Mouse (Mus musculus) midbrain, embryonic 12.5 days (tissue): ENCODE measurements around the gene Bmt2. TPM values are rescaled to one million over a fixed set of nuclear protein-coding genes. Genes with fewer than 3 reads are reported as not detected.

Experiments used
- ATAC-seq: fragments of 200-750 bp; cut with Nextera tagmentation; 2 replicates; pipeline ENCODE4 v1.8.0; 2017; ENCODE audit warnings: low read depth, moderate TSS enrichment, moderate library complexity; ENCODE audit not compliant: low FRiP score
- H3K27ac ChIP-seq: fragments of 300-500 bp; sonication (generic); replicated peaks from 2 replicates; pipeline ENCODE4 v1.5.1; 2016; ENCODE audit warnings: mild to moderate bottlenecking
- H3K27me3 ChIP-seq: fragments of 300-500 bp; sonication (generic); 2 replicates; pipeline ENCODE4 v1.6.1; 2016; ENCODE audit warnings: mild to moderate bottlenecking
- H3K36me3 ChIP-seq: fragments of 300-500 bp; sonication (generic); 2 replicates; pipeline ENCODE4 v1.6.1; 2016
- H3K4me1 ChIP-seq: fragments of 300-500 bp; sonication (generic); 2 replicates; pipeline ENCODE4 v1.6.1; 2016
- H3K4me2 ChIP-seq: fragments of 300-500 bp; sonication (generic); replicated peaks from 2 replicates; pipeline ENCODE4 v1.6.1; 2016; ENCODE audit warnings: mild to moderate bottlenecking, moderate library complexity
- H3K4me3 ChIP-seq: fragments of 300-500 bp; sonication (generic); 2 replicates; pipeline ENCODE4 v1.5.1; 2016; ENCODE audit warnings: mild to moderate bottlenecking
- H3K9ac ChIP-seq: fragments of 300-500 bp; sonication (generic); replicated peaks from 2 replicates; pipeline ENCODE4 v1.6.1; 2016; ENCODE audit warnings: mild to moderate bottlenecking, moderate library complexity
- H3K9me3 ChIP-seq: fragments of 300-500 bp; sonication (generic); 2 replicates; pipeline ENCODE4 v1.6.1; 2016; ENCODE audit warnings: mild to moderate bottlenecking
- WGBS: fragments of 180-500 bp; shearing (Covaris S2); methylation state at CpG from one replicate; pipeline ENCODE4 v1.1.7; 2016; 5-methylcytosine and 5-hydroxymethylcytosine counted together
- polyA plus RNA-seq: library from polyadenylated mRNA; unstranded; fragments of >200 nt; fragmentation: Nextera tagmentation; extraction: Ambion mirVana; gene quantifications from 2 replicates; pipeline ENCODE4 v1.2.1, GENCODE M21; 2016

Gene Bmt2
- polyA plus RNA-seq, 1 experiment from 2014 or later: 27.2 TPM

DNA sequence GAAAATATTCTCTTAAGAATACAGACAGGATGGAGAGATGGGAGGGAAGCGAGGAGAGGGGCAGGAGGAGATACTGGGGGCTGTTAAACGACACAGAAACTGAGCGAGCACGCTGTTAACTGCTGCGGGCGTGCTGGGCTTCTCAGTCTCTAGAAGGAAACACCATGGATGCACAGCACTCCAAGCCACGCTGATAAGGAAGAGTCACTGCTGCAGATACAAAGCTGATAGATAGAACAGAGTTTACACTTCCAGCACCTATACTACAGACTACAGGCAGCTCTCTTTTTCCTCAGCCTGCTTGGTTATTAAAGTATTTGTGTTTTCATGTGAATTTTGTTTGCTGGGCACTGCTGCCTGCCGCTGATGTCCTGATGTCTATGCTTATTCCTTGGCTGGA, 91.6 kb downstream of the Bmt2 start:
- H3K9ac ChIP-seq: no peak overlapping the region
- no peak overlapping the region for H3K27ac ChIP-seq
- H3K4me1 ChIP-seq: no peaks in the 10 kb centered on the region
- no peaks in the 10 kb centered on the region for H3K9me3 ChIP-seq
- peaks cover 34% of the 10 kb centered on the region for H3K36me3 ChIP-seq
- no peak overlapping the region for H3K4me3 ChIP-seq
- no peak for ATAC-seq
- WGBS: 87% methylated on average over 8 of the region's 8 CpGs
- H3K27me3 ChIP-seq: no peaks in the 10 kb centered on the region
- H3K4me2 ChIP-seq: no peak overlapping the region

DNA sequence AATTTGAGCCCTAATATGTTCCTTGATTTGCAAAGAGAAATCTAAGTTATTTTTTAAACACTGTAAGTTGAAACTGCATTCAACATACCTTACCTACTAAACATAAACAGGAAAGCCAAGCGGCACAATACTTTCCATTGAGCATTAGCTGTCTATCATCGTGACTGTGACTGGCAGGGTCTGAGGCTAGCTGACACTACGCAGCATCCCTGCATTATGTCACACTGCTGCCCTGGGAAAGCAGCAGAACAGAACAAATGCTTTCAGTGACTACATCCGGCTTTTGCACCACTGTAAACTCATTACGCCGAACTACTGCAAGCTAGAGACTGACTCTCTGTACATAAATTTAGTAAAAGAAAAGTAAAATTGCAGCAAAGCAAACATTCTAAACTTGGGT, 93.0 kb downstream of the Bmt2 start:
- no peak overlapping the region for H3K4me3 ChIP-seq

DNA sequence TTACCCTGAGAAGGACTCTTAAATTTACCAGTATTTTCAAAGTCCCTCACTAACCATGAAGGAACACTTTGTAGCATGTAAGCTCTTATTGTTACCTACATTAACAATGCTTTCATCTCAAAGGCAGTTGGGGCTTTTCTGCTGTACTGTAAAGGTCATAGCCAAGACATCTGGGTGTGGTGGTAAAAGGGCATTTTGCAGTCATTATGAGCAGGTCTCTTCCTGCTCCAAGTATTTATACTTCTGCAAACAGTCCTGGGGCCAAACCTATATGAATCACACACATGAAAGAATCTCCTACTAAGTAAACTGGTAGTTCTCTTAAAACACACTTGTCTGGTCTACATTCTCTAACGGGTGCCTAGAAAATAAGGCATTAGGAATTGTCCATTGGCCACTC, 95.7 kb downstream of the Bmt2 start:
- WGBS: 92% methylated on average over 1 of the region's 1 CpGs
- H3K4me3 ChIP-seq: no peak overlapping the region
- peaks cover 26% of the 10 kb centered on the region for H3K36me3 ChIP-seq
- H3K4me2 ChIP-seq: no peak overlapping the region
- H3K9me3 ChIP-seq: no peaks in the 10 kb centered on the region
- no peaks in the 10 kb centered on the region for H3K27me3 ChIP-seq
- no peak for ATAC-seq
- no peak overlapping the region for H3K9ac ChIP-seq
- no peaks in the 10 kb centered on the region for H3K4me1 ChIP-seq
- no peak overlapping the region for H3K27ac ChIP-seq

More for the DNA sequence above, 93.0 kb downstream of the Bmt2 start:
- H3K4me1 ChIP-seq: no peaks in the 10 kb centered on the region
- peaks cover 34% of the 10 kb centered on the region for H3K36me3 ChIP-seq
- no peak for ATAC-seq
- H3K27ac ChIP-seq: no peak overlapping the region
- H3K4me2 ChIP-seq: no peak overlapping the region
- H3K9me3 ChIP-seq: no peaks in the 10 kb centered on the region
- 90% methylated on average over 6 of the region's 6 CpGs for WGBS
- no peak overlapping the region for H3K9ac ChIP-seq
- H3K27me3 ChIP-seq: no peaks in the 10 kb centered on the region

Other genes with a start within 250 kb of the Bmt2 start
- 37.4 and 39.0 TPM in 2 replicates for gene Tmem168, start 69.9 kb downstream of the Bmt2 start, polyA plus RNA-seq
- 35.1 and 37.5 TPM in 2 replicates for gene Gpr85, start 162.0 kb upstream of the Bmt2 start, polyA plus RNA-seq
- 95.1 and 98.4 TPM in 2 replicates for gene 2610001J05Rik, start 193.6 kb upstream of the Bmt2 start, polyA plus RNA-seq